Mouse (Mus musculus): ENCODE measurements at regions not wholly inside any gene's neighbourhood (a gene's known extent, or its start where the extent isn't known, plus 50 kb on each side); places are given as distances from the start of the nearest gene placed in this dataset.

DNA sequence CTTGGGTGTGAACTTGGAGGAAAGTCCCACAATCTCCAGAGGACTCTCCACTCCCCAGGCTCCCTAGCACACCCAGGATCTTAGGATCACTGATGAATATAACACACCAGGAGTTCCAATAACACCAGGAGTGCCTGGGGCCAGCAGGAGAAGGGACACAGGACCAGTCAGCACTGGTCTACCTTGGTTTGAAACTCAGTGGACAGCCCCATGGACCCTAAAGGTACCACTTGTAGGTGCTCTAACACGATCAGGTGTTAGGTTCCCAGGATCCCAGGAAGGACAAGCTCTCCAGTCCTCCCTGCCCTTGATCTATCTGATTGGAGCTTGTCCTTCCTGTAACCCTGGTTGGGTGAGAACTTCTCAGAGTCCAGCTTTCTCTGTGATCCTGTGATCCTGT lies 554.6 kb downstream of the Sema5a start:
- Histone ChIP-seq H3K4me1 (ENCODE audit: control insufficient read depth, insufficient read depth, low read length) (no peaks in the 10 kb centered on the region), H3K36me3 (ENCODE audit: control insufficient read depth, insufficient read depth, low read length) (peaks cover 46% of the 10 kb centered on the region), H3K27ac (ENCODE audit: low read length) (no peak overlapping the region), H3K4me2 (ENCODE audit: low read depth, low read length) (no peak overlapping the region), H3K4me3 (replicated peaks; ENCODE audit: low read length) (no peak overlapping the region), H3K27me3 (ENCODE audit: control insufficient read depth, insufficient read depth, low read length) (no peaks in the 10 kb centered on the region), H3K9me3 (replicated peaks; ENCODE audit: control insufficient read depth, low read length) (peaks cover 21% of the 10 kb centered on the region; the same call in 1 of the 2 replicates), H3K9ac (ENCODE audit: low read length) (no peak overlapping the region)
- ATAC-seq (ENCODE audit: insufficient read depth, low FRiP score): no peak
- WGBS: 88% methylated on average over 1 of the region's 1 CpGs

DNA sequence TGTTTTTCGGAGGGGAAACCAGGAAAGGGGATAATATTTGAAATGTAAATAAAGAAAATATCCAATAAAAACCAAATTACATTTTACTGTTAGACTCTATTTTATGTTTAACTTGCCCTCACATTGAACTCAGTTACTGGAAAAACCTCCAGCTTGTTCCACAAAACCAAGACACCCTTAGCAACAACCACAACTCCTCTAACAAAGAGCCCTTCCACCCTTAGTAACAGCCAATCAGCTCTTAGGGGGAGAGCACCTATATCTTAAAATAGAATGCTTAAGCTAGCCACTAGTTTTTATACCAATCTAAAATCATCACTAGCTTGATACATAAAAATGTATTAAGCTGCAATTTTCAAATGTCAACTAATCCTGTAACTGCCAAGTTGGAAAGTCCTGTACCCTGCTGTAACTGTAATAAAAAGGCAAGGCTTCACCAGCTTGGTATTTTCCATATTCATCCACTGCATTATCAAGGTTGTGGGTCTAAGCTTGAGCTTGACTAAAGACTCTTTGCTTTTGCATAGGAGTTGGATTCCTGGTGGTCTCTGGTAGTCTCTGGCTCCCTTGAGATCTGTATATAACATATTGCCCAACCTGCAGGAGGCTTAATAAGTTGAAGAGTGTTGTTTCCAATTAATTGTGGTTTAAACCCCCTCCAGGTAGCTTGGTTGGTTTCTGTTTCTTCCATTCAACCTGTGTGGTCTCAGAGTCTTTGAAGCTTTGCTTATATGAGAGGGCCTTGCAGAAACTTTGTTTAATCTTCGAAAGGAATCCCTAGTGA lies 566.4 kb downstream of the Sema5a start:
- H3K4me1 ChIP-seq (ENCODE audit: control insufficient read depth, insufficient read depth, low read length): no peaks in the 10 kb centered on the region

DNA sequence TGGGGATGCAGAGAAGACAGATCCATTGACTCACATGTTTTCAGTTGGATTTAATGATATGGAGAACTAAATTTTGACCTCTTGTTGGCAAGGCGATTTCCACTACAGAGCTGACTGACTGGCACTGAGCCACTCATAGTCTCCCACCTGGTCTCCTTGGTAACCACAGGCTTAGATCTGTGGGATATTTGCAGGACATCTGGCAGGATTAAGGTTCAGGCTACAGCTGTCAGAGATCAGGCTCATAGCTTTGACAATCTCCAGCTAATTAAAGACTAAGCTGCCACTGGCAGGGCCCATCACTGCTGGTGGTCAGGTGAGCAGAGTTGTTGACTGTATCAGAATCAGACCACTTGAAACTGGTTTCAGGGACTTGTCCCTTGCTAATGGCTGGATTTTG lies 595.4 kb downstream of the Sema5a start:
- H3K27ac ChIP-seq (ENCODE audit: low read length): no peak overlapping the region
- WGBS: 86% methylated on average over 1 of the region's 1 CpGs
- no peaks in the 10 kb centered on the region for H3K4me1 ChIP-seq (ENCODE audit: control insufficient read depth, insufficient read depth, low read length)
- no peak overlapping the region for H3K4me3 ChIP-seq (replicated peaks; ENCODE audit: low read length)
- no peak overlapping the region for H3K4me2 ChIP-seq (ENCODE audit: low read depth, low read length)
- H3K9me3 ChIP-seq (replicated peaks; ENCODE audit: control insufficient read depth, low read length): no peaks in the 10 kb centered on the region
- ATAC-seq (ENCODE audit: insufficient read depth, low FRiP score): no peak
- H3K9ac ChIP-seq (ENCODE audit: low read length): no peak overlapping the region
- no peaks in the 10 kb centered on the region for H3K36me3 ChIP-seq (ENCODE audit: control insufficient read depth, insufficient read depth, low read length)
- H3K27me3 ChIP-seq (ENCODE audit: control insufficient read depth, insufficient read depth, low read length): no peaks in the 10 kb centered on the region

More for the DNA sequence above, 566.4 kb downstream of the Sema5a start:
- no peaks in the 10 kb centered on the region for H3K9me3 ChIP-seq (replicated peaks; ENCODE audit: control insufficient read depth, low read length)
- 47% methylated on average over 2 of the region's 2 CpGs for WGBS
- no peaks in the 10 kb centered on the region for H3K27me3 ChIP-seq (ENCODE audit: control insufficient read depth, insufficient read depth, low read length)
- ATAC-seq (ENCODE audit: insufficient read depth, low FRiP score): no peak
- no peak overlapping the region for H3K4me2 ChIP-seq (ENCODE audit: low read depth, low read length)
- H3K9ac ChIP-seq (ENCODE audit: low read length): no peak overlapping the region
- H3K27ac ChIP-seq (ENCODE audit: low read length): no peak overlapping the region
- H3K36me3 ChIP-seq (ENCODE audit: control insufficient read depth, insufficient read depth, low read length): no peaks in the 10 kb centered on the region
- H3K4me3 ChIP-seq (replicated peaks; ENCODE audit: low read length): no peak overlapping the region
